Mouse (Mus musculus) kidney, adult 2 months (tissue): ENCODE data around the gene Clmp. TPM values are rescaled to one million over a fixed set of nuclear protein-coding genes. Genes with fewer than 3 reads are reported as not detected.

Experiments used
- DNase-seq: peaks from one replicate; pipeline ENCODE4 v3.0.0; 2021
- H3K27ac ChIP-seq: fragments of 200-500 bp; 2 replicates; pipeline ENCODE4 v1.5.1; 2012; ENCODE audit warnings: low read depth, low read length, control low read depth, inconsistent platforms; ENCODE audit not compliant: insufficient read depth
- H3K27me3 ChIP-seq: fragments of 200-500 bp; replicated peaks from 2 replicates; pipeline ENCODE4 v1.6.1; 2012; ENCODE audit warnings: mild to moderate bottlenecking, moderate library complexity, low read length, inconsistent platforms; ENCODE audit not compliant: control insufficient read depth, insufficient read depth
- H3K36me3 ChIP-seq: fragments of 200-500 bp; 2 replicates; pipeline ENCODE4 v1.6.1; 2012; ENCODE audit warnings: mild to moderate bottlenecking, moderate library complexity, low read length, inconsistent platforms; ENCODE audit not compliant: control insufficient read depth, insufficient read depth
- H3K4me1 ChIP-seq: fragments of 200-500 bp; 2 replicates; pipeline ENCODE4 v1.6.1; 2011; ENCODE audit warnings: low read length; ENCODE audit not compliant: control insufficient read depth, insufficient read depth
- H3K4me3 ChIP-seq: fragments of 200-500 bp; 2 replicates; pipeline ENCODE4 v1.5.1; 2011; ENCODE audit warnings: mild to moderate bottlenecking, low read depth, low read length, control low read depth; ENCODE audit not compliant: insufficient read depth
- CTCF ChIP-seq: fragments of 200-500 bp; conservative IDR thresholded peaks from 2 replicates; pipeline ENCODE4 v1.5.1; 2011; ENCODE audit warnings: low read depth, mild to moderate bottlenecking, control low read depth, low read length, moderate library complexity, mixed read lengths; ENCODE audit not compliant: insufficient read depth, insufficient read length
- POLR2A ChIP-seq: fragments of 200-500 bp; IDR thresholded peaks from one replicate; pipeline ENCODE4 v1.6.1; 2011; ENCODE audit warnings: low read depth, low read length, control low read depth
- WGBS: fragments of 180-500 bp; shearing (Covaris S2); methylation state at CpG from one replicate; pipeline ENCODE4 v1.1.7; 2018; 5-methylcytosine and 5-hydroxymethylcytosine counted together
- polyA plus RNA-seq: library from polyadenylated mRNA; depleted of rRNA; stranded (reverse); fragments of >200 nt; gene quantifications from 2 replicates; pipeline ENCODE4 v1.2.3, GENCODE M21; 2012

Gene Clmp
- polyA plus RNA-seq, 1 experiment: 4.5 TPM

DNA sequence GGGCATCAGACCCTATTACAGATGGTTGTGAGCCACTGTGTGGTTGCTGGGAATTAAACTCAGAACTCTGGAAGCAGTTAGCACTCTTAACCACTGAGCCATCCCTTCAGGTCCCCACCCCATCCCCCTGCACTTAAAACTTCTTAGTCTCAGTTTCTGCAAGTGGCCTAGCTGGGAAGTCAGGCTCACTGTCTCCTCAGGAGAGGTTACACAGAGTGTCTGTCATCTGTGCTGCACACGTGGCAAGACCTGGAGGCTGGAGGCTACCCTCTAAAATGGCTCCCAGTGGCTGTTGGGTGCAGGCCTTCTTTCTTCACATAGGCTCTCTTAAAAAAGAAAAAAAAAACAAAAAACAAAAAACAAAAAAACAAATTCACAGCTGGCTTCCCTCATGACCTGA, 90.3 kb downstream of the Clmp start:
- Histone ChIP-seq H3K4me3 (no peak overlapping the region), H3K27ac (peak overlapping the region; percentile 97), H3K27me3 (no peaks in the 10 kb centered on the region), H3K36me3 (no peaks in the 10 kb centered on the region), H3K4me1 (peaks cover 13% of the 10 kb centered on the region)
- TF ChIP-seq POLR2A: no peak
- no peak for TF ChIP-seq CTCF
- no peak for DNase-seq
- 47% methylated on average over 1 of the region's 1 CpGs for WGBS

DNA sequence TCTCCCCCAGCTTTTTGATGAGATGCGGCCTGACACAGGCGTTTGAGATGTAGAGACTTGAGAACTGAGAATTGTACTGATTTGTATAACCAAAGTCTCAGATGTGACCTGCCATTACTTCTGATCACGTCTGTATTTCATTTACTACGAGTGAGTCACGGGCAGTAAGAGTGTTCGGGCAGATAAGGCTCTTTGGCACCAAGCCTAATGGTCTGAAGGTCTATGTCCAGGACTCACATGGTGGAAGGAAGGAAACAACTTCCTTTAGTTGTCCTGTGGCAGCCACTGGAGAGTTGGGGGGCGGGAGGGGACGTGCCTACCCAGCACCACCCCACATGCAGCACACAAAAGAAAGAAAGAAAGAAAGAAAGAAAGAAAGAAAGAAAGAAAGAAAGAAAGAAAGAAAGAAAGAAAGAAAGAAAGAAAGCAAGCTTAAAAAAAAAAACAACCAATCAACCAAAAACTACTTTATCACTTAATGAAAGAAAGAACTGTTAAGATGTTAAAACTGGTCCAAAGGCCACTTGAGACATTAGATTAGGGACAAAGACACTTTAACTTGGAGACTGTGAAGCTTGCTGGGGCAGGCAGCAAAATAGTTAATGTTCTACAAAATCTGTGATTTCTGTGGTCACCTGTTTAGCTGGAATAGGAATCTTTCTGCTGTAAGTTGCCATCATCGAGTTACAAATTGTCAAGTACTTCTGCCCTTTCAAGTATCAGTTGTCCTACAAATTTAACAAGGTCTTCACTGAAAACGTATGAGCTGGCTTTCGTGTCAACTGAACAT, 90.9 kb downstream of the Clmp start:
- 34% methylated on average over 11 of the region's 11 CpGs for WGBS
- peak overlapping the region; percentile 97 for H3K27ac ChIP-seq

GRCm38 (mm10) chr9:40780111-40780510, 94.3 kb downstream of the Clmp start:
- H3K36me3 ChIP-seq: no peaks in the 10 kb centered on the region
- no peak overlapping the region for H3K4me3 ChIP-seq
- DNase-seq: no peak
- peaks cover 29% of the 10 kb centered on the region for H3K4me1 ChIP-seq
- WGBS: 72% methylated on average over 3 of the region's 3 CpGs
- no peak for TF ChIP-seq CTCF
- no peak for TF ChIP-seq POLR2A
- H3K27me3 ChIP-seq: no peaks in the 10 kb centered on the region
- H3K27ac ChIP-seq: no peak overlapping the region

More for the DNA sequence above, 90.9 kb downstream of the Clmp start:
- H3K4me1 ChIP-seq: peaks cover 16% of the 10 kb centered on the region
- DNase-seq: peak; percentile 92
- no peaks in the 10 kb centered on the region for H3K27me3 ChIP-seq
- H3K36me3 ChIP-seq: no peaks in the 10 kb centered on the region
- TF ChIP-seq POLR2A (no peak), CTCF (no peak)
- no peak overlapping the region for H3K4me3 ChIP-seq

- no peak for DNase-seq
- Histone ChIP-seq H3K27me3 (no peaks in the 10 kb centered on the region), H3K27ac (peak overlapping the region; percentile 25), H3K4me3 (no peak overlapping the region), H3K36me3 (no peaks in the 10 kb centered on the region), H3K4me1 (peaks cover 26% of the 10 kb centered on the region)
- no peak for TF ChIP-seq POLR2A
- TF ChIP-seq CTCF: no peak
- WGBS: 72% methylated on average over 11 of the region's 11 CpGs
These were observed 95.3 kb downstream of the Clmp start for GRCm38 (mm10) chr9:40780892-40781725.

- peak overlapping the region; percentile 24 for H3K27ac ChIP-seq
These were observed 96.2 kb downstream of the Clmp start for GRCm38 (mm10) chr9:40781726-40782581.

DNA sequence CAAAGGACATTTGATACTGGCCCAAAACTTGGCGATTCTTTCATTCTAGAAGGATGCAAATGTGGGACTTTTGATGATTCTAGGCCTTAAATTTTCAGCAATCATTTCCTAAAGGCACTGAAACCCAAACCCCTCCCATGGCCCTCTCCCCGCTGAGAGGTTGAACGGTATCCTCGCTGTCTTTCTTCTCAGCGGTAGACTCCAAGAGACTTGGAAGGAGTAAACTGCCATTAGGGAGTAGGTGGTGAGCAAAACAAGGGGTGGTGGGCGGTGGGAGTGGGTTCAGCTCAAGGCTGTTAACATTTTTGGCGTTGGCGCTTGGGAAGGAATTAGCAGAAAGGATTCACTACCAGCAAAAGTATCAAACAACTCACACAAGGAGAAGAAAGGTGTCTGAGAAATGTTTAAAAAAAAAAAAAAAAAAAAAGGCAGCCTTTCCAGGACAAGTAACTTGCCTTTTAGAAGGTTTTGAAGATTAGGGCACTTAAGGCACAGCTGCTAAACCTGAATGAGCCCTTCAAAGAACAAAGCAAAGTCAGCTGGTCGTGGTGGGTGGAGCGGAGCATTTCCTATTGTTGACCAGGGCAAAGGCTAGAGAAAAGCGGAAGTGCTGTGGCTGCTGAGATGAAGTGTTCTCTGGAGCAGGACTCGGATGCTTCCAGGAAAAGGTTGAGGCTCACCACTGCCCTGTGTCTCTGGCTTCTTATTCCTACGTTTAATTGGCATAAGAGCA, 98.0 kb downstream of the Clmp start:
- DNase-seq: peak; percentile 91
- Histone ChIP-seq H3K27me3 (no peaks in the 10 kb centered on the region), H3K36me3 (no peaks in the 10 kb centered on the region), H3K4me3 (no peak overlapping the region), H3K4me1 (peaks cover 22% of the 10 kb centered on the region; the same call in 1 of the 2 replicates), H3K27ac (peak overlapping the region; percentile 86)
- 28% methylated on average over 13 of the region's 13 CpGs for WGBS
- TF ChIP-seq POLR2A: no peak
- TF ChIP-seq CTCF: no peak

More at GRCm38 (mm10) chr9:40781726-40782581, 96.2 kb downstream of the Clmp start:
- TF ChIP-seq CTCF (no peak), POLR2A (no peak)
- no peaks in the 10 kb centered on the region for H3K27me3 ChIP-seq
- 27% methylated on average over 26 of the region's 26 CpGs for WGBS
- peaks cover 22% of the 10 kb centered on the region; the same call in 1 of the 2 replicates for H3K4me1 ChIP-seq
- H3K36me3 ChIP-seq: no peaks in the 10 kb centered on the region
- peak; percentile 80 for DNase-seq
- H3K4me3 ChIP-seq: peak overlapping the region; percentile 25; the same call in 1 of the 2 replicates
